Mouse (Mus musculus): Measurements from ENCODE around the gene Snapc3. TPM values are rescaled to one million over a fixed set of nuclear protein-coding genes. Genes with fewer than 3 reads are reported as not detected.

Snapc3 gene
- polyA plus RNA-seq, 1 experiment from 2014 or later = 43.8 TPM

DNA sequence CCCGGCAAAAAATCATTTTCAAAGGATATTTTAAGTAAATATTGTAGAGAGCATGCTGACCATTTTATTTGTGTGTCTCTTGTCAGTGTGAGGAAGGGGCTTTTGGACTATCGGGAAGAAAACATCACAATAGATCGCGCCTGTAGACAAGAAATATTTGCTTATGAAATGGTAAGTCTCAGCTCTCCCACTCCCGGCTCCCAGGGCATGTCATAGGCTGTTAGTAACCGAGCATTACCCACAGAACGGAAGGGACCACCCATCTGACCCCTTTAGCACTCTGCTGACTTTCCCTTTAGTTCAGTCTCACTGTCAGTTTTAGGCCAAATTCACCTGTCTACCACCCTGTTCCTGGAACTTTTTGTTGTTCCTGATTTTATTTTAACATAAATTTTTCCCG is 10.2 kb downstream of the Snapc3 start:
- no peak for ATAC-seq (replicated peaks; ENCODE audit: low FRiP score, low TSS enrichment, low read depth)
- Histone ChIP-seq H3K27ac (ENCODE audit: low read depth) (no peak overlapping the region), H3K27me3 (replicated peaks; ENCODE audit: control insufficient read depth, insufficient read depth, low read length) (no peaks in the 10 kb centered on the region), H3K4me3 (ENCODE audit: low read depth, low read length) (no peak overlapping the region), H3K9me3 (ENCODE audit: control insufficient read depth, low read length) (no peaks in the 10 kb centered on the region), H3K9ac (ENCODE audit: low read length) (no peak overlapping the region), H3K4me1 (replicated peaks; ENCODE audit: control insufficient read depth, insufficient read depth, low read length) (no peaks in the 10 kb centered on the region), H3K4me2 (ENCODE audit: low read length) (no peak overlapping the region), H3K36me3 (ENCODE audit: control insufficient read depth, insufficient read depth, low read length) (peaks cover 57% of the 10 kb centered on the region)
- WGBS = 93% methylated on average over 8 of the region's 8 CpGs
- DNase-seq (ENCODE audit: low spot score) = no peak

DNA sequence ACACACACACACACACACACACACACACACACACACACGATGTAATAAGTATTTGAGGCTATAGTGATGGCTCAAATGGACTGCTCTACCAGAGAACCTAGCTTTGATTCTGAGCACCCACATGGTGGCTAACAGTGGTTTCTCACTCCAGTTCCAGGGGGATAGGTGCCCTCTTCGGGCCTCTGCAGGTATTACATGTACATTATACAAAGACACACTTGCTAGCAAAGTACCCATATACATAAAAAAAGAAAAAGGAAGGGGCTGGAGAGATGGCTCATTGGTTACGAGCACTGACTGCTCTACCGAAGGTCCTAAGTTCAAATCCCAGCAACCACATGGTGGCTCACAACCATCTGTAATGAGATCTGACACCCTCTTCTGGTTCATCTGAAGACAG is 11.3 kb downstream of the Snapc3 start:
- DNase-seq (ENCODE audit: low spot score) (no peak), ATAC-seq (replicated peaks; ENCODE audit: low FRiP score, low TSS enrichment, low read depth) (no peak)
- Histone ChIP-seq H3K36me3 (ENCODE audit: control insufficient read depth, insufficient read depth, low read length) (peaks cover 56% of the 10 kb centered on the region), H3K27ac (ENCODE audit: low read depth) (no peak overlapping the region), H3K9me3 (ENCODE audit: control insufficient read depth, low read length) (no peaks in the 10 kb centered on the region), H3K4me1 (replicated peaks; ENCODE audit: control insufficient read depth, insufficient read depth, low read length) (no peaks in the 10 kb centered on the region), H3K4me3 (ENCODE audit: low read depth, low read length) (no peak overlapping the region), H3K4me2 (ENCODE audit: low read length) (no peak overlapping the region), H3K27me3 (replicated peaks; ENCODE audit: control insufficient read depth, insufficient read depth, low read length) (no peaks in the 10 kb centered on the region), H3K9ac (ENCODE audit: low read length) (no peak overlapping the region)
- whole genome bisulfite sequencing = 88% methylated on average over 4 of the region's 4 CpGs

DNA sequence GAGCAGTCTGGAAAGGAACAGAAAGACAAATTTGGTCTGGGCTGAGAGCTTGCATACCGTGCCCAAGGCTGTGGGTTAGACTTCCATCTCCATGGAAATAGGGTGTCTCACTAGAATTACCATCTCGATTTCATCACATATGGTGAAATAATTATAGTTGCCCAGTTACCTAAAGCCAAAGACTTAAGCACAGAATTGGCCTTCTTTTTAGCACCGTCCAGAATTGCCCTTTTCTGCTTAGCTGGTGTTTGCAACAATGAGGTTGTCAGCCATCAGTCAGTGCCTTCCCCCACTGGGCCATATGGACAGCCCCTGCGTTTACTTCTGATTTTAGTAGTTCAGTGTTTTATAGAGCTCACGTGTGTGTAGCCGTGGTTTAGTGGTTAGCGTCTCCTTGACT is 14.4 kb downstream of the Snapc3 start:
- ATAC-seq (replicated peaks; ENCODE audit: low FRiP score, low TSS enrichment, low read depth) (no peak), DNase-seq (ENCODE audit: low spot score) (no peak)
- Histone ChIP-seq H3K9me3 (ENCODE audit: control insufficient read depth, low read length) (no peaks in the 10 kb centered on the region), H3K4me3 (ENCODE audit: low read depth, low read length) (no peak overlapping the region), H3K36me3 (ENCODE audit: control insufficient read depth, insufficient read depth, low read length) (peaks cover 71% of the 10 kb centered on the region), H3K9ac (ENCODE audit: low read length) (no peak overlapping the region), H3K4me1 (replicated peaks; ENCODE audit: control insufficient read depth, insufficient read depth, low read length) (no peaks in the 10 kb centered on the region), H3K4me2 (ENCODE audit: low read length) (no peak overlapping the region), H3K27ac (ENCODE audit: low read depth) (no peak overlapping the region), H3K27me3 (replicated peaks; ENCODE audit: control insufficient read depth, insufficient read depth, low read length) (no peaks in the 10 kb centered on the region)
- 91% methylated on average over 7 of the region's 7 CpGs for WGBS

DNA sequence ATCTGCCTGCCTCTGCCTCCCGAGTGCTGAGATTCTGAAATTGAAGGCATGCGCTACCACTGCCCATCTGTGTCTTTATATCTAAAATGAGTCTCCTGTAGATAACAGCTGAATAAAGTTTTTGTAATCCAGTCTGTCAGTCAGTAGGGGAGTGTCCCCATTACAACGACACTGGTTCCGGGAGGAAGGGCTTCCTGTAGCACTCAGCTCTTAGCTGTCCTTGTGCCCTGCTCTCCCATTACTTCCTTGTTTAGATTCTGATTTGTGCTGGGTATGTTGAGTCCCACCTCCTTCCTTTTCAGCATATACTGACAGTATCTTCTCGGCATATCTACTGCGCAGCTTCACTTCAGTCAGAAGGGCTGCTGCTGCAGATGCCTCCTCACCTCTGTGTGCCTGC is 15.4 kb downstream of the Snapc3 start:
- H3K9ac ChIP-seq (ENCODE audit: low read length) = no peak overlapping the region
- H3K27me3 ChIP-seq (replicated peaks; ENCODE audit: control insufficient read depth, insufficient read depth, low read length) = no peaks in the 10 kb centered on the region
- ATAC-seq (replicated peaks; ENCODE audit: low FRiP score, low TSS enrichment, low read depth) (no peak), DNase-seq (ENCODE audit: low spot score) (no peak)
- peaks cover 78% of the 10 kb centered on the region for H3K36me3 ChIP-seq (ENCODE audit: control insufficient read depth, insufficient read depth, low read length)
- 93% methylated on average over 6 of the region's 6 CpGs for WGBS
- H3K27ac ChIP-seq (ENCODE audit: low read depth) = no peak overlapping the region
- H3K4me2 ChIP-seq (ENCODE audit: low read length) = no peak overlapping the region
- no peaks in the 10 kb centered on the region for H3K9me3 ChIP-seq (ENCODE audit: control insufficient read depth, low read length)
- no peak overlapping the region for H3K4me3 ChIP-seq (ENCODE audit: low read depth, low read length)
- H3K4me1 ChIP-seq (replicated peaks; ENCODE audit: control insufficient read depth, insufficient read depth, low read length) = no peaks in the 10 kb centered on the region

DNA sequence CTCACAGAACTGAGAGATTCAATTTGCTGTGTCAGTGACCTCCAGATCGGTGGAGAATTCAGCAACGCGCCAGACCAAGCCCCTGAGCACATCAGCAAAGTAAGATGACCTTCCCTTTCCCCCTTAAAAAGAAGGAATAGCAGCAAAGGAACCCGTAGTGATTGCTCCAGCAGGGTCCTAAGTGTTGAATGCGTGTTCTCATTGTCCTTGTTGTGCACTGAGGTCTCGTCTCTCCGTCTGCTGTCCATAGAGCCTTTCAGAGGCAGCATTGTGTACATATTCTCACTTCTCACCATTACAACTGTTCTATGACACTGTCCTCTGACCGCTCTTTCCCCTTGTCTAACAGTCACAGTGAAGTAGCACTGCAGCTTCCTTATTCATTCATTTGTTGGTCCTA is 18.9 kb downstream of the Snapc3 start:
- no peak overlapping the region for H3K9ac ChIP-seq (ENCODE audit: low read length)
- peaks cover 88% of the 10 kb centered on the region for H3K36me3 ChIP-seq (ENCODE audit: control insufficient read depth, insufficient read depth, low read length)
- H3K27ac ChIP-seq (ENCODE audit: low read depth) = no peak overlapping the region
- H3K4me2 ChIP-seq (ENCODE audit: low read length) = no peak overlapping the region
- 96% methylated on average over 8 of the region's 8 CpGs for WGBS
- H3K4me1 ChIP-seq (replicated peaks; ENCODE audit: control insufficient read depth, insufficient read depth, low read length) = no peaks in the 10 kb centered on the region
- ATAC-seq (replicated peaks; ENCODE audit: low FRiP score, low TSS enrichment, low read depth) = no peak
- DNase-seq (ENCODE audit: low spot score) = no peak
- H3K4me3 ChIP-seq (ENCODE audit: low read depth, low read length) = no peak overlapping the region
- no peaks in the 10 kb centered on the region for H3K27me3 ChIP-seq (replicated peaks; ENCODE audit: control insufficient read depth, insufficient read depth, low read length)
- H3K9me3 ChIP-seq (ENCODE audit: control insufficient read depth, low read length) = no peaks in the 10 kb centered on the region

DNA sequence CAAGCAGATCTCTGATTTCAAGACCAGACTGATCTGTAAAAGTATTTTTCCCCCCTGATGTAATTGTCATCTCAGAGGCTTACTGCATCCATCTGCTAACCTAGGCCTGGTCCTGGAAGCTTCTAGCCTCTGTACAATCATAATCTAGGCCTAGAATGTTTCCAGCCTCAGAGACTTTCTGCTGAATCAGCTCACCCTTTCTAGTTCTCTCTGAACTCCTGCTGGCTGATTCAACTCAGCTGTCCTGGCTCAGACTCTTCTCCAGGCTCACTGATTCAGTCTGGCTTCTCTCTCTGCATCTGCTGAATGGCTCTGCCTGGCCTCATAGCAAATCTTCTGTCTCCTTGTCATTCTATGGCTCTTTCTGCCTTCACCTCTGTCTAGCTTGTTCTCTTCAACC is 20.6 kb downstream of the Snapc3 start:
- H3K36me3 ChIP-seq (ENCODE audit: control insufficient read depth, insufficient read depth, low read length) = peaks cover 88% of the 10 kb centered on the region
- H3K4me3 ChIP-seq (ENCODE audit: low read depth, low read length) = no peak overlapping the region
- DNase-seq (ENCODE audit: low spot score) (peak; percentile 43), ATAC-seq (replicated peaks; ENCODE audit: low FRiP score, low TSS enrichment, low read depth) (no peak)
- H3K4me1 ChIP-seq (replicated peaks; ENCODE audit: control insufficient read depth, insufficient read depth, low read length) = no peaks in the 10 kb centered on the region
- H3K4me2 ChIP-seq (ENCODE audit: low read length) = no peak overlapping the region
- H3K9ac ChIP-seq (ENCODE audit: low read length) = no peak overlapping the region
- H3K9me3 ChIP-seq (ENCODE audit: control insufficient read depth, low read length) = no peaks in the 10 kb centered on the region
- H3K27ac ChIP-seq (ENCODE audit: low read depth) = no peak overlapping the region
- no peaks in the 10 kb centered on the region for H3K27me3 ChIP-seq (replicated peaks; ENCODE audit: control insufficient read depth, insufficient read depth, low read length)

DNA sequence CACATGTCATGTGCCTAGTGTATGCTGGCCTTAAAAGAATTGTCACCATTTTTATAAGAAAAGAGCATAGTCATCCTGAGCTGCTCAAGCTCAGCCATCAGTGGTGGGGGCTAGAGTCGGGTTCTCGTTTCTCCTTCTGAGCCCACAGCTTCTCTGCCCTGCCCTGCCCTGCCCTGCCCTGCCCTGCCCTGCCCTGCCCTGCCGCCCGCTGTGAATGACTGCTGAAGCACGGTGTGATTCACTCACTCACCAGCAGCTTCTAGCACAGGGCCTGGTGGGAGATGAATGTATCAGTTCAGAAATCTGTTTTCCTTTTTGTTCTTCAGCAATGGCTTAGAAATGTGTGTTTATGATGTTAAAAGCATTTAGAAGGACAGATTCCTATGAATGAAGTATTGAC is 21.5 kb downstream of the Snapc3 start:
- Histone ChIP-seq H3K4me1 (replicated peaks; ENCODE audit: control insufficient read depth, insufficient read depth, low read length) (no peaks in the 10 kb centered on the region), H3K4me2 (ENCODE audit: low read length) (no peak overlapping the region), H3K27ac (ENCODE audit: low read depth) (no peak overlapping the region), H3K36me3 (ENCODE audit: control insufficient read depth, insufficient read depth, low read length) (peaks cover 79% of the 10 kb centered on the region), H3K27me3 (replicated peaks; ENCODE audit: control insufficient read depth, insufficient read depth, low read length) (no peaks in the 10 kb centered on the region), H3K4me3 (ENCODE audit: low read depth, low read length) (no peak overlapping the region), H3K9ac (ENCODE audit: low read length) (no peak overlapping the region), H3K9me3 (ENCODE audit: control insufficient read depth, low read length) (no peaks in the 10 kb centered on the region)
- DNase-seq (ENCODE audit: low spot score) (no peak), ATAC-seq (replicated peaks; ENCODE audit: low FRiP score, low TSS enrichment, low read depth) (no peak)
- WGBS = 64% methylated on average over 5 of the region's 5 CpGs

DNA sequence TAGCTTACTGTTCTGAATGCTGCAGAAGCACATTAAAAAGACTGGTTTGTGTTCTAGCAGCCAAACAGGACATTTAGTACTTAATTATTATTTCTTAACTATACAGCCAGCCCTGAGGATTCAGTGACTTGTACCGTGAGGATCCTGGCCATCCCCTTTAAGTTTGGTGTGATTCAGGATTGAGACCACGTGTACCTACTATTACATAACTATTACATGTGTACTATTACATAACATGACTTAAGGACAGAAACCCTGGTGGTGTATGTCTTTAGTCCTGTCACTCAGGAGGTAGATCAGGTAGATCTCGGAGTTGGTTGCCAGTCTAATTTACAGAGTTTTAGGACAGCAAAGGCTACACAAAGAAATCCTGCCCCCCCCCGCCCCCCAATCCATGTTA is 23.5 kb downstream of the Snapc3 start:
- Histone ChIP-seq H3K36me3 (ENCODE audit: control insufficient read depth, insufficient read depth, low read length) (peaks cover 61% of the 10 kb centered on the region), H3K9me3 (ENCODE audit: control insufficient read depth, low read length) (no peaks in the 10 kb centered on the region), H3K9ac (ENCODE audit: low read length) (no peak overlapping the region), H3K4me3 (ENCODE audit: low read depth, low read length) (no peak overlapping the region), H3K27me3 (replicated peaks; ENCODE audit: control insufficient read depth, insufficient read depth, low read length) (no peaks in the 10 kb centered on the region), H3K4me2 (ENCODE audit: low read length) (no peak overlapping the region), H3K4me1 (replicated peaks; ENCODE audit: control insufficient read depth, insufficient read depth, low read length) (no peaks in the 10 kb centered on the region), H3K27ac (ENCODE audit: low read depth) (no peak overlapping the region)
- WGBS = 91% methylated on average over 4 of the region's 4 CpGs
- DNase-seq (ENCODE audit: low spot score) (peak; percentile 2), ATAC-seq (replicated peaks; ENCODE audit: low FRiP score, low TSS enrichment, low read depth) (no peak)

DNA sequence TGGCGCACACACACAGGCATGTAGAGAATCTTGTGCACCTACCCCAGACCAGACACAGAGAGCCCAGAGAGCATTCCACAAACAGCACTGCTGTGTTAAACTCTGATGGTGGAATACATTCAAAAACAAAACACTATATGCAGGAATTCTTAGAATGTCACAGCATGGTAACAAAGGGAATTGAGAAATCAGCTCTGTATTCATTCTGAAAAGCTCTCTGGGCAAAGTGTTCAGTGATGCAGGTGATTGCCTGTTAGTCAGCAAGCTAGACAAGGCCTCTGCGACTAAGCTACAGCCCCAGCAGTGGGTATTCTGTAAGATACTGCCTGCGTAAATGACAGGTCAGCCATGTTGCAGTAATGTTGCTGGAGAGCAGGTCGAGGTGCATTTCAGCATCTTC is 33.3 kb downstream of the Snapc3 start:
- Histone ChIP-seq H3K27ac (ENCODE audit: low read depth) (no peak overlapping the region), H3K27me3 (replicated peaks; ENCODE audit: control insufficient read depth, insufficient read depth, low read length) (no peaks in the 10 kb centered on the region), H3K9ac (ENCODE audit: low read length) (no peak overlapping the region), H3K9me3 (ENCODE audit: control insufficient read depth, low read length) (no peaks in the 10 kb centered on the region), H3K4me3 (ENCODE audit: low read depth, low read length) (no peak overlapping the region), H3K36me3 (ENCODE audit: control insufficient read depth, insufficient read depth, low read length) (peaks cover 64% of the 10 kb centered on the region), H3K4me1 (replicated peaks; ENCODE audit: control insufficient read depth, insufficient read depth, low read length) (no peaks in the 10 kb centered on the region), H3K4me2 (ENCODE audit: low read length) (no peak overlapping the region)
- ATAC-seq (replicated peaks; ENCODE audit: low FRiP score, low TSS enrichment, low read depth) (no peak), DNase-seq (ENCODE audit: low spot score) (no peak)
- WGBS = 95% methylated on average over 4 of the region's 4 CpGs

Data from intestine, embryonic 14.5 days (tissue).